Mouse (Mus musculus): ENCODE measurements around the gene Mttp. TPM values are rescaled to one million over a fixed set of nuclear protein-coding genes. Genes with fewer than 3 reads are reported as not detected.

The Mttp gene
- total and polyA plus RNA-seq, 2 experiments from 2014 or later: 4.5 to 6.6 TPM

- TF ChIP-seq CTCF (IDR thresholded peaks at IDR 0.05; ENCODE audit: low read depth): no peak
- WGBS: 89% methylated on average over 1 of the region's 1 CpGs
- H3K36me3 ChIP-seq (ENCODE audit: insufficient read depth, low read length): no peaks in the 10 kb centered on the region
- no peak overlapping the region for H3K27ac ChIP-seq
- no peak for DNase-seq (ENCODE audit: low spot score)
- no peaks in the 10 kb centered on the region for H3K9me3 ChIP-seq (ENCODE audit: low read length)
- ATAC-seq: no peak
- H3K4me3 ChIP-seq (ENCODE audit: low read length): no peak overlapping the region
- no peaks in the 10 kb centered on the region for H3K4me1 ChIP-seq (ENCODE audit: insufficient read depth, low read length)
- no peak overlapping the region for H3K4me2 ChIP-seq (ENCODE audit: low read depth, low read length)
- H3K27me3 ChIP-seq (ENCODE audit: insufficient read depth, low read length): no peaks in the 10 kb centered on the region
- no peak overlapping the region for H3K9ac ChIP-seq (replicated peaks; ENCODE audit: low read length)
Observed at GRCm38 (mm10) chr3:138134528-138134927, 10.2 kb downstream of the Mttp start.

GRCm38 (mm10) chr3:138133916-138134315 lies 10.9 kb downstream of the Mttp start:
- DNase-seq (ENCODE audit: low spot score) (no peak), ATAC-seq (no peak)
- H3K9ac ChIP-seq (replicated peaks; ENCODE audit: low read length): no peak overlapping the region
- no peak overlapping the region for H3K4me3 ChIP-seq (ENCODE audit: low read length)
- no peak for TF ChIP-seq CTCF (IDR thresholded peaks at IDR 0.05; ENCODE audit: low read depth)
- no peaks in the 10 kb centered on the region for H3K4me1 ChIP-seq (ENCODE audit: insufficient read depth, low read length)
- no peak overlapping the region for H3K27ac ChIP-seq
- H3K36me3 ChIP-seq (ENCODE audit: insufficient read depth, low read length): no peaks in the 10 kb centered on the region
- whole genome bisulfite sequencing: 84% methylated on average over 11 of the region's 11 CpGs
- no peaks in the 10 kb centered on the region for H3K9me3 ChIP-seq (ENCODE audit: low read length)
- no peaks in the 10 kb centered on the region for H3K27me3 ChIP-seq (ENCODE audit: insufficient read depth, low read length)
- H3K4me2 ChIP-seq (ENCODE audit: low read depth, low read length): no peak overlapping the region

DNA sequence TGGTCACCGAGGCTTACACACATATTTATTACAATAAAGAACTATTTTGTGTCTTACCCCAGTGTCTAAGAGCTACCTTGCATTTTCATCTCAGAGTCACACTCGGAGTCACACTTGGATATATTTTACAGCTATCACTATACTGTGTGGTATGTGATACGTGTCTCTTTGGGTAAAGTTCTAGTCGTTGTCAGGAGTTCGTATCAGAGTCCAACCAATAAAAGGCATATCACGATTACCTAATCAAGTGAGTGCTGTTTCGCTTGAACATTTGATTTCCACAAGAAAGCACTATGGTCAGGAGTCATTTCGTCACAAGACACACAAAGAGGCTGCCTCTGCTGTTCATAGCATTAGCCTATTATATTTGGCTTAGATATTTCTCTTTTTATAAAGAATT lies 11.3 kb downstream of the Mttp start:
- 85% methylated on average over 8 of the region's 8 CpGs for WGBS
- Histone ChIP-seq H3K36me3 (ENCODE audit: insufficient read depth, low read length) (no peaks in the 10 kb centered on the region), H3K9ac (replicated peaks; ENCODE audit: low read length) (no peak overlapping the region), H3K4me2 (ENCODE audit: low read depth, low read length) (no peak overlapping the region), H3K27me3 (ENCODE audit: insufficient read depth, low read length) (no peaks in the 10 kb centered on the region), H3K27ac (no peak overlapping the region), H3K9me3 (ENCODE audit: low read length) (no peaks in the 10 kb centered on the region), H3K4me1 (ENCODE audit: insufficient read depth, low read length) (no peaks in the 10 kb centered on the region), H3K4me3 (ENCODE audit: low read length) (no peak overlapping the region)
- no peak for TF ChIP-seq CTCF (IDR thresholded peaks at IDR 0.05; ENCODE audit: low read depth)
- ATAC-seq: no peak
- DNase-seq (ENCODE audit: low spot score): no peak

DNA sequence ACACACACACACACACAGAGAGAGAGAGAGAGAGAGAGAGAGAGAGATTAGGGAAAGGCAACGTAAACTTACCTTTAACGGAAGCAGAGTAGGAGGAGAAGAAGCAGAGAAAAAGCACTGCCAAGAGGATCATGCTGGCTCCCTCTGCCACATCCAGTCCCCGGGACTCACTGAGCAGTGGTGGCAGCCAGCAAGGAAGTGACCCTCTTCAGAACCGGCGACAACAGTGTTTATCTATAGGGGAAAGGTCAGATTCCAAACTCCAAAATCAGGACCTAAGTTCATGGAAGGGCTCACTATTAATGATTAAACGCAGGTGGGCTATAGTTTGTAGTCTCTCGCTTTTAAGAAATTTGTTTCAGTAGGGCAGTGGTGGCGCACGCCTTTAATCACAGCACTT lies 13.6 kb downstream of the Mttp start:
- Histone ChIP-seq H3K4me2 (ENCODE audit: low read depth, low read length) (no peak overlapping the region), H3K36me3 (ENCODE audit: insufficient read depth, low read length) (no peaks in the 10 kb centered on the region), H3K9ac (replicated peaks; ENCODE audit: low read length) (no peak overlapping the region), H3K27ac (no peak overlapping the region), H3K4me3 (ENCODE audit: low read length) (no peak overlapping the region), H3K4me1 (ENCODE audit: insufficient read depth, low read length) (no peaks in the 10 kb centered on the region), H3K9me3 (ENCODE audit: low read length) (no peaks in the 10 kb centered on the region), H3K27me3 (ENCODE audit: insufficient read depth, low read length) (no peaks in the 10 kb centered on the region)
- DNase-seq (ENCODE audit: low spot score) (no peak), ATAC-seq (no peak)
- TF ChIP-seq CTCF (IDR thresholded peaks at IDR 0.05; ENCODE audit: low read depth): no peak
- 58% methylated on average over 9 of the region's 9 CpGs for WGBS

DNA sequence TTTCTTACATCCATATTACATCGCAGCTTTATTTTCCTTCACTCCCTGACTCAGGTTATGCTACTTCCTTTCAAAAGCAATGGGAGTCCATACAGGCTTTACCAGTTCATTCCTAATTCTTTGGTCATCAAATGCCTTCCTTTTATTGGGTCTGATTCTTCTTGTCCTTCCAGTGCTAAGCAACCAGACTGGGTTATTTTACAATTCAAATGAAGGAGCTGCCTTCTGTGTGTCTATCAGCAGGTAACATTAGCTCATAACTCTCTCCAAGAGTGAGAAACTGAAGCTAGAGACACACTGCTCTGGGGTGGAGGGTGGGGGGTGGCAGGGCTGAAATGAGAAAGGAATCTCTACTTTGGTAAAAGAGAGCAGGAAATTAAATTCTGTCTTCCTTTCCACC lies 14.1 kb downstream of the Mttp start:
- no peak for DNase-seq (ENCODE audit: low spot score)
- H3K9ac ChIP-seq (replicated peaks; ENCODE audit: low read length): no peak overlapping the region
- no peak for TF ChIP-seq CTCF (IDR thresholded peaks at IDR 0.05; ENCODE audit: low read depth)
- no peaks in the 10 kb centered on the region for H3K9me3 ChIP-seq (ENCODE audit: low read length)
- H3K27ac ChIP-seq: no peak overlapping the region
- H3K4me3 ChIP-seq (ENCODE audit: low read length): no peak overlapping the region
- H3K36me3 ChIP-seq (ENCODE audit: insufficient read depth, low read length): no peaks in the 10 kb centered on the region
- 23% methylated on average over 1 of the region's 1 CpGs for WGBS
- no peak for ATAC-seq
- H3K4me1 ChIP-seq (ENCODE audit: insufficient read depth, low read length): no peaks in the 10 kb centered on the region
- no peaks in the 10 kb centered on the region for H3K27me3 ChIP-seq (ENCODE audit: insufficient read depth, low read length)
- H3K4me2 ChIP-seq (ENCODE audit: low read depth, low read length): no peak overlapping the region

GRCm38 (mm10) chr3:138129110-138129509 lies 15.7 kb downstream of the Mttp start:
- WGBS: 95% methylated on average over 6 of the region's 6 CpGs
- H3K4me3 ChIP-seq (ENCODE audit: low read length): no peak overlapping the region
- no peaks in the 10 kb centered on the region for H3K9me3 ChIP-seq (ENCODE audit: low read length)
- DNase-seq (ENCODE audit: low spot score) (no peak), ATAC-seq (no peak)
- no peaks in the 10 kb centered on the region for H3K4me1 ChIP-seq (ENCODE audit: insufficient read depth, low read length)
- no peaks in the 10 kb centered on the region for H3K27me3 ChIP-seq (ENCODE audit: insufficient read depth, low read length)
- H3K36me3 ChIP-seq (ENCODE audit: insufficient read depth, low read length): no peaks in the 10 kb centered on the region
- no peak overlapping the region for H3K4me2 ChIP-seq (ENCODE audit: low read depth, low read length)
- H3K27ac ChIP-seq: no peak overlapping the region
- no peak for TF ChIP-seq CTCF (IDR thresholded peaks at IDR 0.05; ENCODE audit: low read depth)
- no peak overlapping the region for H3K9ac ChIP-seq (replicated peaks; ENCODE audit: low read length)

GRCm38 (mm10) chr3:138123842-138124241 lies 20.9 kb downstream of the Mttp start:
- 90% methylated on average over 10 of the region's 10 CpGs for WGBS
- no peak for ATAC-seq
- H3K27me3 ChIP-seq (ENCODE audit: insufficient read depth, low read length): no peaks in the 10 kb centered on the region
- TF ChIP-seq CTCF (IDR thresholded peaks at IDR 0.05; ENCODE audit: low read depth): no peak
- H3K4me3 ChIP-seq (ENCODE audit: low read length): no peak overlapping the region
- H3K9ac ChIP-seq (replicated peaks; ENCODE audit: low read length): no peak overlapping the region
- no peak overlapping the region for H3K27ac ChIP-seq
- H3K4me2 ChIP-seq (ENCODE audit: low read depth, low read length): no peak overlapping the region
- no peaks in the 10 kb centered on the region for H3K4me1 ChIP-seq (ENCODE audit: insufficient read depth, low read length)
- no peaks in the 10 kb centered on the region for H3K9me3 ChIP-seq (ENCODE audit: low read length)
- no peak for DNase-seq (ENCODE audit: low spot score)
- H3K36me3 ChIP-seq (ENCODE audit: insufficient read depth, low read length): no peaks in the 10 kb centered on the region

All from hindbrain, postnatal 0 days (tissue).